Mouse (Mus musculus) frontal cortex, postnatal 25 days (tissue): ENCODE results near the gene Plxna2.

Experiments used
- DNase-seq, 2 experiments: peaks; one replicate each; pipeline ENCODE4 v3.0.0; 2022; ENCODE audit warnings: low spot score in 2 of 2

The Plxna2 gene

GRCm38 (mm10) chr1:194622677-194623076 is 4.7 kb downstream of the Plxna2 start:
- no peak for DNase-seq

- DNase-seq: no peak
These were observed 5.6 kb downstream of the Plxna2 start for GRCm38 (mm10) chr1:194623641-194624040.

GRCm38 (mm10) chr1:194624411-194624810 is 6.4 kb downstream of the Plxna2 start:
- no peak for DNase-seq

- DNase-seq: no peak
These were observed 7.0 kb downstream of the Plxna2 start for GRCm38 (mm10) chr1:194624973-194625372.

- no peak for DNase-seq
These were observed 8.1 kb downstream of the Plxna2 start for GRCm38 (mm10) chr1:194626109-194626508.

GRCm38 (mm10) chr1:194627286-194627685 is 9.3 kb downstream of the Plxna2 start:
- DNase-seq: no peak

GRCm38 (mm10) chr1:194629135-194629689 is 11.2 kb downstream of the Plxna2 start:
- DNase-seq: no peak

GRCm38 (mm10) chr1:194630498-194631056 is 12.6 kb downstream of the Plxna2 start:
- no peak for DNase-seq

- no peak for DNase-seq
These were observed 13.6 kb downstream of the Plxna2 start for GRCm38 (mm10) chr1:194631574-194631973.

- no peak for DNase-seq
These were observed 14.0 kb downstream of the Plxna2 start for GRCm38 (mm10) chr1:194632029-194632428.

- DNase-seq: no peak
These were observed 17.4 kb downstream of the Plxna2 start for GRCm38 (mm10) chr1:194635411-194635810.

- no peak for DNase-seq
These were observed 17.9 kb downstream of the Plxna2 start for GRCm38 (mm10) chr1:194635942-194636341.

GRCm38 (mm10) chr1:194637391-194638304 is 19.6 kb downstream of the Plxna2 start:
- DNase-seq: no peak

GRCm38 (mm10) chr1:194641601-194642301 is 23.7 kb downstream of the Plxna2 start:
- DNase-seq: no peak

GRCm38 (mm10) chr1:194642302-194642787 is 24.3 kb downstream of the Plxna2 start:
- no peak for DNase-seq

GRCm38 (mm10) chr1:194643930-194644329 is 25.9 kb downstream of the Plxna2 start:
- no peak for DNase-seq

GRCm38 (mm10) chr1:194645898-194646297 is 27.9 kb downstream of the Plxna2 start:
- no peak for DNase-seq

GRCm38 (mm10) chr1:194650076-194650475 is 32.1 kb downstream of the Plxna2 start:
- DNase-seq: no peak

- DNase-seq: no peak
These were observed 32.5 kb downstream of the Plxna2 start for GRCm38 (mm10) chr1:194650566-194650965.

- no peak for DNase-seq
These were observed 34.0 kb downstream of the Plxna2 start for GRCm38 (mm10) chr1:194651987-194652386.

GRCm38 (mm10) chr1:194658459-194659160 is 40.6 kb downstream of the Plxna2 start:
- DNase-seq: no peak
